Mouse (Mus musculus): Measurements from ENCODE around the gene Il10. TPM values are rescaled to one million over a fixed set of nuclear protein-coding genes. Genes with fewer than 3 reads are reported as not detected.

The Il10 gene
- polyA plus RNA-seq, 1 experiment from 2014 or later: not detected

- H3K9ac ChIP-seq (ENCODE audit: low read length): no peak overlapping the region
- no peak for DNase-seq (ENCODE audit: low spot score)
- H3K4me3 ChIP-seq (ENCODE audit: low read depth, low read length): no peak overlapping the region
- H3K4me1 ChIP-seq (replicated peaks; ENCODE audit: control insufficient read depth, insufficient read depth, low read length): no peaks in the 10 kb centered on the region
- WGBS: 92% methylated on average over 10 of the region's 10 CpGs
- H3K27ac ChIP-seq (ENCODE audit: low read depth): no peak overlapping the region
- H3K4me2 ChIP-seq (ENCODE audit: low read length): no peak overlapping the region
- H3K9me3 ChIP-seq (ENCODE audit: control insufficient read depth, low read length): no peaks in the 10 kb centered on the region
- H3K36me3 ChIP-seq (ENCODE audit: control insufficient read depth, insufficient read depth, low read length): no peaks in the 10 kb centered on the region
- no peak for ATAC-seq (replicated peaks; ENCODE audit: low FRiP score, low TSS enrichment, low read depth)
- H3K27me3 ChIP-seq (replicated peaks; ENCODE audit: control insufficient read depth, insufficient read depth, low read length): no peaks in the 10 kb centered on the region
Observed at GRCm38 (mm10) chr1:130996356-130996755, 23.3 kb upstream of the Il10 start.

- H3K9me3 ChIP-seq (ENCODE audit: control insufficient read depth, low read length): no peaks in the 10 kb centered on the region
- H3K36me3 ChIP-seq (ENCODE audit: control insufficient read depth, insufficient read depth, low read length): no peaks in the 10 kb centered on the region
- ATAC-seq (replicated peaks; ENCODE audit: low FRiP score, low TSS enrichment, low read depth) (no peak), DNase-seq (ENCODE audit: low spot score) (no peak)
- H3K4me1 ChIP-seq (replicated peaks; ENCODE audit: control insufficient read depth, insufficient read depth, low read length): no peaks in the 10 kb centered on the region
- WGBS: 92% methylated on average over 4 of the region's 4 CpGs
- H3K9ac ChIP-seq (ENCODE audit: low read length): no peak overlapping the region
- no peaks in the 10 kb centered on the region for H3K27me3 ChIP-seq (replicated peaks; ENCODE audit: control insufficient read depth, insufficient read depth, low read length)
- no peak overlapping the region for H3K27ac ChIP-seq (ENCODE audit: low read depth)
- no peak overlapping the region for H3K4me2 ChIP-seq (ENCODE audit: low read length)
- no peak overlapping the region for H3K4me3 ChIP-seq (ENCODE audit: low read depth, low read length)
Observed at GRCm38 (mm10) chr1:130997441-130997840, 22.2 kb upstream of the Il10 start.

GRCm38 (mm10) chr1:130998321-130998720 lies 21.3 kb upstream of the Il10 start:
- ATAC-seq (replicated peaks; ENCODE audit: low FRiP score, low TSS enrichment, low read depth): no peak
- H3K9me3 ChIP-seq (ENCODE audit: control insufficient read depth, low read length): no peaks in the 10 kb centered on the region
- WGBS: 88% methylated on average over 10 of the region's 10 CpGs

GRCm38 (mm10) chr1:130999708-131000107 lies 19.9 kb upstream of the Il10 start:
- H3K4me1 ChIP-seq (replicated peaks; ENCODE audit: control insufficient read depth, insufficient read depth, low read length): no peaks in the 10 kb centered on the region
- no peak for ATAC-seq (replicated peaks; ENCODE audit: low FRiP score, low TSS enrichment, low read depth)
- H3K4me3 ChIP-seq (ENCODE audit: low read depth, low read length): no peak overlapping the region
- WGBS: 84% methylated on average over 4 of the region's 4 CpGs
- no peaks in the 10 kb centered on the region for H3K36me3 ChIP-seq (ENCODE audit: control insufficient read depth, insufficient read depth, low read length)
- no peak overlapping the region for H3K27ac ChIP-seq (ENCODE audit: low read depth)
- H3K9ac ChIP-seq (ENCODE audit: low read length): no peak overlapping the region
- H3K27me3 ChIP-seq (replicated peaks; ENCODE audit: control insufficient read depth, insufficient read depth, low read length): no peaks in the 10 kb centered on the region
- DNase-seq (ENCODE audit: low spot score): no peak
- H3K9me3 ChIP-seq (ENCODE audit: control insufficient read depth, low read length): no peaks in the 10 kb centered on the region
- no peak overlapping the region for H3K4me2 ChIP-seq (ENCODE audit: low read length)

More at GRCm38 (mm10) chr1:130998321-130998720, 21.3 kb upstream of the Il10 start:
- H3K4me2 ChIP-seq (ENCODE audit: low read length): no peak overlapping the region
- H3K36me3 ChIP-seq (ENCODE audit: control insufficient read depth, insufficient read depth, low read length): no peaks in the 10 kb centered on the region
- H3K9ac ChIP-seq (ENCODE audit: low read length): no peak overlapping the region
- no peak for DNase-seq (ENCODE audit: low spot score)
- H3K27me3 ChIP-seq (replicated peaks; ENCODE audit: control insufficient read depth, insufficient read depth, low read length): no peaks in the 10 kb centered on the region
- no peak overlapping the region for H3K27ac ChIP-seq (ENCODE audit: low read depth)
- H3K4me1 ChIP-seq (replicated peaks; ENCODE audit: control insufficient read depth, insufficient read depth, low read length): no peaks in the 10 kb centered on the region
- no peak overlapping the region for H3K4me3 ChIP-seq (ENCODE audit: low read depth, low read length)

GRCm38 (mm10) chr1:131000296-131000695 lies 19.3 kb upstream of the Il10 start:
- no peaks in the 10 kb centered on the region for H3K4me1 ChIP-seq (replicated peaks; ENCODE audit: control insufficient read depth, insufficient read depth, low read length)
- H3K4me2 ChIP-seq (ENCODE audit: low read length): no peak overlapping the region
- H3K27me3 ChIP-seq (replicated peaks; ENCODE audit: control insufficient read depth, insufficient read depth, low read length): no peaks in the 10 kb centered on the region
- WGBS: 87% methylated on average over 3 of the region's 3 CpGs
- no peak overlapping the region for H3K4me3 ChIP-seq (ENCODE audit: low read depth, low read length)
- H3K27ac ChIP-seq (ENCODE audit: low read depth): no peak overlapping the region
- DNase-seq (ENCODE audit: low spot score) (no peak), ATAC-seq (replicated peaks; ENCODE audit: low FRiP score, low TSS enrichment, low read depth) (no peak)
- no peaks in the 10 kb centered on the region for H3K36me3 ChIP-seq (ENCODE audit: control insufficient read depth, insufficient read depth, low read length)
- no peak overlapping the region for H3K9ac ChIP-seq (ENCODE audit: low read length)
- H3K9me3 ChIP-seq (ENCODE audit: control insufficient read depth, low read length): no peaks in the 10 kb centered on the region

- H3K4me3 ChIP-seq (ENCODE audit: low read depth, low read length): no peak overlapping the region
- no peaks in the 10 kb centered on the region for H3K36me3 ChIP-seq (ENCODE audit: control insufficient read depth, insufficient read depth, low read length)
- 88% methylated on average over 2 of the region's 2 CpGs for WGBS
- no peak overlapping the region for H3K27ac ChIP-seq (ENCODE audit: low read depth)
- no peak overlapping the region for H3K9ac ChIP-seq (ENCODE audit: low read length)
- H3K27me3 ChIP-seq (replicated peaks; ENCODE audit: control insufficient read depth, insufficient read depth, low read length): no peaks in the 10 kb centered on the region
- no peaks in the 10 kb centered on the region for H3K9me3 ChIP-seq (ENCODE audit: control insufficient read depth, low read length)
- no peaks in the 10 kb centered on the region for H3K4me1 ChIP-seq (replicated peaks; ENCODE audit: control insufficient read depth, insufficient read depth, low read length)
- H3K4me2 ChIP-seq (ENCODE audit: low read length): no peak overlapping the region
- ATAC-seq (replicated peaks; ENCODE audit: low FRiP score, low TSS enrichment, low read depth) (no peak), DNase-seq (ENCODE audit: low spot score) (no peak)
Observed at GRCm38 (mm10) chr1:131002561-131002960, 17.1 kb upstream of the Il10 start.

- DNase-seq (ENCODE audit: low spot score) (no peak), ATAC-seq (replicated peaks; ENCODE audit: low FRiP score, low TSS enrichment, low read depth) (no peak)
- Histone ChIP-seq H3K27ac (ENCODE audit: low read depth) (no peak overlapping the region), H3K9ac (ENCODE audit: low read length) (no peak overlapping the region), H3K4me2 (ENCODE audit: low read length) (no peak overlapping the region), H3K9me3 (ENCODE audit: control insufficient read depth, low read length) (no peaks in the 10 kb centered on the region), H3K4me3 (ENCODE audit: low read depth, low read length) (no peak overlapping the region), H3K4me1 (replicated peaks; ENCODE audit: control insufficient read depth, insufficient read depth, low read length) (no peaks in the 10 kb centered on the region), H3K27me3 (replicated peaks; ENCODE audit: control insufficient read depth, insufficient read depth, low read length) (no peaks in the 10 kb centered on the region), H3K36me3 (ENCODE audit: control insufficient read depth, insufficient read depth, low read length) (no peaks in the 10 kb centered on the region)
- 59% methylated on average over 17 of the region's 17 CpGs for WGBS
Observed at GRCm38 (mm10) chr1:131003037-131003922, 16.4 kb upstream of the Il10 start.

- no peak for ATAC-seq (replicated peaks; ENCODE audit: low FRiP score, low TSS enrichment, low read depth)
- Histone ChIP-seq H3K4me2 (ENCODE audit: low read length) (no peak overlapping the region), H3K36me3 (ENCODE audit: control insufficient read depth, insufficient read depth, low read length) (no peaks in the 10 kb centered on the region), H3K9ac (ENCODE audit: low read length) (no peak overlapping the region), H3K4me1 (replicated peaks; ENCODE audit: control insufficient read depth, insufficient read depth, low read length) (no peaks in the 10 kb centered on the region), H3K27me3 (replicated peaks; ENCODE audit: control insufficient read depth, insufficient read depth, low read length) (no peaks in the 10 kb centered on the region), H3K9me3 (ENCODE audit: control insufficient read depth, low read length) (no peaks in the 10 kb centered on the region), H3K27ac (ENCODE audit: low read depth) (no peak overlapping the region), H3K4me3 (ENCODE audit: low read depth, low read length) (no peak overlapping the region)
- no peak for DNase-seq (ENCODE audit: low spot score)
- WGBS: 69% methylated on average over 1 of the region's 1 CpGs
Observed at GRCm38 (mm10) chr1:131006069-131006468, 13.6 kb upstream of the Il10 start.

Data from intestine, embryonic 14.5 days (tissue).